Mouse (Mus musculus) limb, embryonic 11.5 days (tissue): ENCODE results near the gene Cpne4. TPM values are rescaled to one million over a fixed set of nuclear protein-coding genes. Genes with fewer than 3 reads are reported as not detected.

Source experiments
- ATAC-seq: fragments of 200-750 bp; cut with Nextera tagmentation; 2 replicates; pipeline ENCODE4 v1.8.0; 2017; ENCODE audit warnings: low read depth; ENCODE audit not compliant: insufficient number of reproducible peaks, low FRiP score, low TSS enrichment
- DNase-seq: peaks from one replicate; pipeline ENCODE4 v3.0.0-alpha.2; 2015; ENCODE audit warnings: low spot score
- H3K27ac ChIP-seq: fragments of 300-500 bp; sonication (generic); replicated peaks from 2 replicates; pipeline ENCODE4 v1.5.1; 2014; ENCODE audit warnings: low read depth, mild to moderate bottlenecking, low read length
- H3K27me3 ChIP-seq: fragments of 300-500 bp; sonication (generic); 2 replicates; pipeline ENCODE4 v1.6.1; 2014; ENCODE audit warnings: mild to moderate bottlenecking, low read length, mixed read lengths; ENCODE audit not compliant: control insufficient read depth, insufficient read depth
- H3K36me3 ChIP-seq: fragments of 300-500 bp; sonication (generic); 2 replicates; pipeline ENCODE4 v1.6.1; 2014; ENCODE audit warnings: mild to moderate bottlenecking, low read length, moderate library complexity, mixed read lengths; ENCODE audit not compliant: control insufficient read depth, insufficient read depth
- H3K4me1 ChIP-seq: fragments of 300-500 bp; sonication (generic); 2 replicates; pipeline ENCODE4 v1.6.1; 2014; ENCODE audit warnings: low read length, mixed read lengths; ENCODE audit not compliant: control insufficient read depth, insufficient read depth
- H3K4me2 ChIP-seq: fragments of 300-500 bp; sonication (generic); 2 replicates; pipeline ENCODE4 v1.6.1; 2014; ENCODE audit warnings: low read depth, mild to moderate bottlenecking, moderate library complexity; ENCODE audit not compliant: severe bottlenecking
- H3K4me3 ChIP-seq: fragments of 300-500 bp; sonication (generic); 2 replicates; pipeline ENCODE4 v1.5.1; 2014; ENCODE audit warnings: low read depth, low read length
- H3K9ac ChIP-seq: fragments of 300-500 bp; sonication (generic); 2 replicates; pipeline ENCODE4 v1.6.1; 2014; ENCODE audit warnings: mild to moderate bottlenecking, low read length
- H3K9me3 ChIP-seq: fragments of 300-500 bp; sonication (generic); 2 replicates; pipeline ENCODE4 v1.6.1; 2016; ENCODE audit warnings: low read length; ENCODE audit not compliant: control insufficient read depth
- WGBS: fragments of 180-500 bp; shearing (Covaris S2); extraction: QIAGEN DNeasy Blood & Tissue Kit; methylation state at CpG from one replicate; pipeline ENCODE4 v1.1.7; 2014; 5-methylcytosine and 5-hydroxymethylcytosine counted together
- polyA plus RNA-seq: library from polyadenylated mRNA; unstranded; fragments of >200 nt; fragmentation: Nextera tagmentation; extraction: Ambion mirVana; gene quantifications from 2 replicates; pipeline ENCODE4 v1.2.1, GENCODE M21; 2014

Cpne4 gene
- polyA plus RNA-seq, 1 experiment from 2014 or later: not detected

GRCm38 (mm10) chr9:104646348-104646994, 99.4 kb downstream of the Cpne4 start:
- WGBS: 53% methylated on average over 5 of the region's 5 CpGs

DNA sequence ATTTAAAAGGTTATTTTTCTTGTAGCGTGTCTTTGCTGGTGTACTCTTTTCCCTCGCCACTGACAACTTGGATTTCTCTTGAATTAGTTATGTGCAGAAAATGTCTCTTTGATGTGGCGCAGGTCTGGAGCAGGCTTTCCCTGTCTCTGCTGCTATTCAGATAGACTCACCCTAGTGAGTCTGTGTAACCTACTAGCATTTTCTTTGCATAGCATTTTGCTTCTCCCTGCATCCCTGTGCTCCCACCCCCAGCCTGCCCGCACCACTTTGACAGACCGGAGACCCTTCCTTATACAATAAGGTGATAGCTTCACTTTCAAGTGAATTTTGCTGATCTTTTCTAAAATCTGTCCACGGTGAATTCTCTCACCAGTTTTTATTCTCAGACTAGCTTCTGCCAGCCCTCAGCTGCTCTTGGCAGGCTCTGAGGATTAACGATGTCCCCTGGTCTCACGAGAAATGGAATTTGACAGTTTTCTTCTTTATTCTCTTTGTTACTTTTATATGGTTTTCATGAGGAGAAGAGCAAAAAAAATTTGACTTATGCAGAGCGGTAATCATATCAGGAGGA, 105.7 kb downstream of the Cpne4 start:
- H3K9ac ChIP-seq: no peak overlapping the region
- H3K27ac ChIP-seq: no peak overlapping the region
- H3K4me2 ChIP-seq: no peak overlapping the region
- no peaks in the 10 kb centered on the region for H3K9me3 ChIP-seq
- H3K4me1 ChIP-seq: no peaks in the 10 kb centered on the region
- DNase-seq (no peak), ATAC-seq (no peak)
- no peak overlapping the region for H3K4me3 ChIP-seq
- 83% methylated on average over 9 of the region's 9 CpGs for WGBS
- H3K36me3 ChIP-seq: no peaks in the 10 kb centered on the region
- no peaks in the 10 kb centered on the region for H3K27me3 ChIP-seq

More at GRCm38 (mm10) chr9:104646348-104646994, 99.4 kb downstream of the Cpne4 start:
- Histone ChIP-seq H3K4me2 (no peak overlapping the region), H3K9ac (no peak overlapping the region), H3K9me3 (no peaks in the 10 kb centered on the region), H3K27me3 (no peaks in the 10 kb centered on the region), H3K4me1 (no peaks in the 10 kb centered on the region), H3K36me3 (no peaks in the 10 kb centered on the region), H3K27ac (no peak overlapping the region), H3K4me3 (no peak overlapping the region)
- ATAC-seq (no peak), DNase-seq (no peak)

DNA sequence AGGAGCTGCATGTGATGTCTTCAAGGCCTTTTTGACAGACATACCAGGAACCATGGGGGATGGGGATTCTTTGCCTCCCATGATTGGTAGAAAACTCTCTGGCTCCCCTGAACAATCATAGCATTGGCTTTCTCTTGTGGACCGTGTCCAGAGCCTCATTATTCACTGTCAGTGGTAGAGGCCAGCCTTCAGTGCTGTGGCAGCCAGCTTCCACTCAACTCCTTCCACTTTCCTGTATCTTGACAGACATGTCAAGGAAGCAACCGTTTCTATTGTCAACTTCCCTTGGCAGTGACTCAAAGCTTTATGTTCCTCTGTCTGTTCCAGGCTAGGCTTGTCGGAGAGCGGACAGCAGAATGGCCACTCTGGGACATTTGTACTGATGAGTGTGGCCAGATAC, 112.7 kb downstream of the Cpne4 start:
- WGBS: 78% methylated on average over 4 of the region's 4 CpGs
- H3K4me3 ChIP-seq: no peak overlapping the region
- H3K4me1 ChIP-seq: no peaks in the 10 kb centered on the region
- H3K27me3 ChIP-seq: no peaks in the 10 kb centered on the region
- DNase-seq (no peak), ATAC-seq (no peak)
- no peaks in the 10 kb centered on the region for H3K9me3 ChIP-seq
- H3K27ac ChIP-seq: no peak overlapping the region
- H3K9ac ChIP-seq: no peak overlapping the region
- no peak overlapping the region for H3K4me2 ChIP-seq
- no peaks in the 10 kb centered on the region for H3K36me3 ChIP-seq

GRCm38 (mm10) chr9:104676665-104677064, 129.6 kb downstream of the Cpne4 start:
- DNase-seq (no peak), ATAC-seq (no peak)
- Histone ChIP-seq H3K27ac (no peak overlapping the region), H3K27me3 (no peaks in the 10 kb centered on the region), H3K9ac (no peak overlapping the region), H3K4me1 (no peaks in the 10 kb centered on the region), H3K9me3 (no peaks in the 10 kb centered on the region), H3K4me2 (no peak overlapping the region), H3K4me3 (no peak overlapping the region), H3K36me3 (no peaks in the 10 kb centered on the region)
- 42% methylated on average over 1 of the region's 1 CpGs for WGBS

- no peak overlapping the region for H3K27ac ChIP-seq
- ATAC-seq (no peak), DNase-seq (no peak)
- no peak overlapping the region for H3K4me3 ChIP-seq
- WGBS: 89% methylated on average over 3 of the region's 3 CpGs
- no peak overlapping the region for H3K4me2 ChIP-seq
- no peaks in the 10 kb centered on the region for H3K36me3 ChIP-seq
- H3K4me1 ChIP-seq: no peaks in the 10 kb centered on the region
- no peaks in the 10 kb centered on the region for H3K9me3 ChIP-seq
- H3K27me3 ChIP-seq: no peaks in the 10 kb centered on the region
- no peak overlapping the region for H3K9ac ChIP-seq
These were observed 131.5 kb downstream of the Cpne4 start for GRCm38 (mm10) chr9:104678571-104678970.

GRCm38 (mm10) chr9:104687051-104687450, 140.0 kb downstream of the Cpne4 start:
- Histone ChIP-seq H3K4me3 (no peak overlapping the region), H3K4me1 (no peaks in the 10 kb centered on the region), H3K9me3 (no peaks in the 10 kb centered on the region), H3K27ac (no peak overlapping the region), H3K4me2 (no peak overlapping the region), H3K27me3 (no peaks in the 10 kb centered on the region), H3K36me3 (no peaks in the 10 kb centered on the region), H3K9ac (no peak overlapping the region)
- WGBS: 76% methylated on average over 3 of the region's 3 CpGs
- DNase-seq (no peak), ATAC-seq (no peak)

DNA sequence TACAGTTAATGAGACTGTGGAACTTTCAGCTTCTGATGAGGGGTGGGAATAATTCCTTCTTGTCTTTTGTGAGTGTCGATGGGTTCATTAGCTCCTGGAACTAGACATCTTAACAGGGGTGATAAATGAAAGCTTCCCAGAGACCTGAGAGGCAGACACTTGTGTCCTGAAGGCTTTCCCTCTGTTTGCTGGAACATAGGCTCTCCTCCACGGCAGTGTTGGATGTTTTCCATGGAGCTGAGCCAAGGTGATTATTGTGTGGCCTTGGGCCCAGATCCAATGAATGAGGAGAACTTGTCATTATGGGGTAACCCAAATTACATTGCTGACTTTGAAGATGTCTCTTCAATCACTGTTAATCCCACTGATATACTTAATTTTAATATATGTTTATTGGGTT, 146.1 kb downstream of the Cpne4 start:
- no peak overlapping the region for H3K4me2 ChIP-seq
- H3K27me3 ChIP-seq: no peaks in the 10 kb centered on the region
- H3K9me3 ChIP-seq: no peaks in the 10 kb centered on the region
- no peaks in the 10 kb centered on the region for H3K36me3 ChIP-seq
- DNase-seq: no peak
- H3K4me3 ChIP-seq: no peak overlapping the region
- no peak overlapping the region for H3K9ac ChIP-seq
- no peak overlapping the region for H3K27ac ChIP-seq
- H3K4me1 ChIP-seq: no peaks in the 10 kb centered on the region
- no peak for ATAC-seq
- WGBS: 78% methylated on average over 2 of the region's 2 CpGs

DNA sequence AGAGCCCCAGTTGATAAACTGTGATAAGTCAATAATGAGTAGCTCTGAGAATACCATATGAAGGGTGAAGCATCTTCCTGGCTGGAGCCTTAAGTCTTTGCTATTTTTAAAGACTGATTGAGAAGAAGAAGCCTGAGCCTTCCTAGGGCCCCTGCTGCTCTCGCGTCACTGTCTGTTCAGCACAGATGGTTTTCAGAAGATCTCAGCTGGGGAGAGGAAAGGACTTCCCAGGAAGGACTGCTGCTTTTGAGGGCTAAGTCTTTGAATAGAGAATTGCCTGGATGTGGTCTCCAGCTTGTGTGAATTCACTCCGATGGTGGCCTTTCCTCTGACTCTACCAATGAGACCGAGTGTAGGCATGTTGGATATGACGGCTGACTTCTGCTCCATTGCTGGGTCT, 163.7 kb downstream of the Cpne4 start:
- no peak overlapping the region for H3K4me2 ChIP-seq
- no peaks in the 10 kb centered on the region for H3K27me3 ChIP-seq
- H3K4me1 ChIP-seq: no peaks in the 10 kb centered on the region
- no peak overlapping the region for H3K4me3 ChIP-seq
- no peak overlapping the region for H3K27ac ChIP-seq
- H3K9ac ChIP-seq: no peak overlapping the region
- no peaks in the 10 kb centered on the region for H3K9me3 ChIP-seq
- 92% methylated on average over 5 of the region's 5 CpGs for WGBS
- ATAC-seq (no peak), DNase-seq (no peak)
- no peaks in the 10 kb centered on the region for H3K36me3 ChIP-seq

DNA sequence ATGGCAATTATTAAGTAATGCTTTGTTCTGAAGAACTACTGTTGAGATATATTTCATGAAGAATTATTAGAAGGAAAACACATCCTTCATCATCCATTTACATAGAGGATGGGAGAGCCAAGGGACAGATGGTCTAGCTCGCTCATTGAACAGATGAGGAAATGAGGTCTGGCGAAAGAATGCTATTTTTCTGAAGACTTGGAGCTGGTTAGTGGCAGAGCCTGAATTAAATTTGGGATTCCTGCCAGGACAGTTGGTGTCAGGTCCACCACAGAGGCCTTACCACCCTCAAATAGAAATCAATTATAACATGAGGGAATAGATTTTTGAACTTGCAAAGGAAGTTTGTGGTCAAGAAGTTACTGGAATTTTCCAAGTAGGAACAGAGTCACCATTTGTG, 178.2 kb downstream of the Cpne4 start:
- 90% methylated on average over 2 of the region's 2 CpGs for WGBS
- ATAC-seq: no peak

More for the DNA sequence above, 178.2 kb downstream of the Cpne4 start:
- Histone ChIP-seq H3K9me3 (no peaks in the 10 kb centered on the region), H3K4me2 (no peak overlapping the region), H3K4me3 (no peak overlapping the region), H3K36me3 (no peaks in the 10 kb centered on the region), H3K27ac (no peak overlapping the region), H3K9ac (no peak overlapping the region), H3K27me3 (no peaks in the 10 kb centered on the region), H3K4me1 (no peaks in the 10 kb centered on the region)
- no peak for DNase-seq
